Mouse (Mus musculus) olfactory bulb, adult 2 months (tissue): ENCODE data around the gene Anxa9.

Experiments
- CTCF ChIP-seq: fragments of 200-500 bp; IDR thresholded peaks from 2 replicates; pipeline ENCODE4 v1.5.1; 2012; ENCODE audit warnings: low read depth, mild to moderate bottlenecking, low read length, moderate library complexity; ENCODE audit not compliant: insufficient read depth
- POLR2A ChIP-seq: fragments of 200-500 bp; IDR thresholded peaks from 2 replicates; pipeline ENCODE4 v1.6.1; 2012; ENCODE audit warnings: mild to moderate bottlenecking, low read depth, low read length, moderate library complexity; ENCODE audit not compliant: insufficient read depth

- TF ChIP-seq CTCF (no peak), POLR2A (no peak)
Observed at GRCm38 (mm10) chr3:95298018-95298417, 9.0 kb downstream of the Anxa9 start.
